Mouse (Mus musculus): ENCODE results near the gene Ush1g.
A peak's percentile ranks its signal among the peaks of the same experiment; 100 is the strongest.

The Ush1g gene

GRCm38 (mm10) chr11:115287386-115287785 lies 34.5 kb downstream of the Ush1g start:
- no peak for DNase-seq (ENCODE audit: low spot score)

DNA sequence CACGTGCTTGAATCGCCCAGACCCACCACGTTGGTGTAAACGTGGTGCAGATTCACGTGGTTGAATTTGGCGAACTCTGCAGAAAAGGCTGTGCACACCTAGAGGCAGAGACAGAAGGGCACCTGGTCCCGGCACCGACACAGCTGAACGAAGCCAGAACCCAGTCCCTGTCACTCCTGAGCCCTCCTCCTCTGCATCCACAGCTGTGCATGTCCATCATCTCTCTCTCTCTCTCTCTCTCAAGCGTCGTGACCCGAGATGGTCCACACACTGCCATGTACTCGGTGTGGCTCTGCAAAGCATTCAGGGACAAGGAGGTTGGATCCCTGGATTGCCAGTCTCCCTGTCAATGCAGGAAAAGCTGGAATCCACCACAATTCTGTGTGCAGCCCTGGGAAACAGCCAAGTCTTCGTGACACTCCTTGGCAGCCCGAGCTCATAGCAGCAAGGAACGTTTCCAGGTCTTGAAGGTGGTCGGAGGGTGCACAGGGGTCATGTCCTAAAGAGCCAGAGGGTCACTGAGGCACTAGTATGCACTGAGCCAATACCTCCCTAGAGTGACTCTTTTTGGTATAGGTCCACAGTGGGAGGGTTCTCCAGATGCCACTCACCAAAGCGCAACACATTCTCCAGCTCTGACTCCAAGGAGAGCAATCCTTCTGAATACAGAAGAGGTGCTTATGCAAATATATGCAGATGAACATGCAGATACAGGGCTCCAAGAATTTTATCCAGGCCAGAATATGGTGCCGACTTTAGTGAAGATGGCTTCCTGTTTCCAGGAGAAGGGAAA lies 35.4 kb downstream of the Ush1g start:
- no peak for DNase-seq (ENCODE audit: low spot score)

- no peak for DNase-seq (ENCODE audit: low spot score)
These were observed 36.6 kb downstream of the Ush1g start for GRCm38 (mm10) chr11:115285282-115285681.

DNA sequence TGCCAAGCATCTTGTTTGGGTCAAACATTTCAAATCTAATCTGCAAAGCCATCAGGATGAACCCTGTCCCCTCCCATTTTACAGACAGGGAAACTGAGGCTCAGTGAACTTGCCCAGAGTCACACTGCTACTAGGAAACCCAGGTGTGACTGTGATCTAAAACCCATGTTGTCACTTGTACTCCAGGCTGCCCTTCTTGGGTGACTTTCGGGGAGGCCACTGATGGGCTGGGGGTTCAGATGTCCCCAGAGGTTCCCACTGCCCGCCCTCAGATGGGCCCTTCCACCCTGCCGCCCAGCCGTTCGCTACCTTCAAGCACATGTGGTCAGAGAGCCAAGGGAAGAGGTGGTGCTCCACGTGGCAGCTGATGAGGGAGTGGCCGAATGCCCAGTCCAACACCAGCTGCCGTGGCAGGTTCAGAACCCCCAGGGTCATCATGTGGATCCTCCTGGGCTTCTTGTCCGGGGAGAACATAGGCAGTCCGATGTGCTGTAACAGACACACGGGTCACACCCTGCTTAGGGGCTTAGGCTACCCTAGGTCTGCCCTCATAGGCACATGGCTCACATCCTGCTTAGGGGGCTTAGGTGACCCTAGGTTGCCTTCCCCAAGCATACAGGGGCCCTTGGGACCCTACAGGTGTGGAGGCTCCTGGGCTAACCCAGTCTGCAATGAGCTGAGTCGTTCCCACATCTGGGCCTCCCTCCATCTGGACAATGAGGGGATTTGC lies 37.8 kb downstream of the Ush1g start:
- no peak for DNase-seq (ENCODE audit: low spot score)

DNA sequence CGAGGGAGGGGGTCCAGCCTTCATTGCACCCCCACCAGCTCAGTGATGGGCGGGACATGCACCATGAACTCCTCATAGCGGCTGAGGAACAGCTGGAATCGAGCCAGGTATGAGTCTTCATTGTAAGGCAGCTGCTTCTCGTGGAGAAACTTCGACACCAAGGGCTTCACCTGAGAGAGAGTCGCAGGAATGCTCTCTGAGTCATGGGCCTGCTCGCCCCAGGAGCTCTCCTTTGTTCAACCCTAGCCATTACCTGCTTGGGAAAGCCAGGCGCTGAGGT lies 38.4 kb downstream of the Ush1g start:
- DNase-seq (ENCODE audit: low spot score): no peak

GRCm38 (mm10) chr11:115282723-115283485 lies 38.9 kb downstream of the Ush1g start:
- no peak for DNase-seq (ENCODE audit: low spot score)

DNA sequence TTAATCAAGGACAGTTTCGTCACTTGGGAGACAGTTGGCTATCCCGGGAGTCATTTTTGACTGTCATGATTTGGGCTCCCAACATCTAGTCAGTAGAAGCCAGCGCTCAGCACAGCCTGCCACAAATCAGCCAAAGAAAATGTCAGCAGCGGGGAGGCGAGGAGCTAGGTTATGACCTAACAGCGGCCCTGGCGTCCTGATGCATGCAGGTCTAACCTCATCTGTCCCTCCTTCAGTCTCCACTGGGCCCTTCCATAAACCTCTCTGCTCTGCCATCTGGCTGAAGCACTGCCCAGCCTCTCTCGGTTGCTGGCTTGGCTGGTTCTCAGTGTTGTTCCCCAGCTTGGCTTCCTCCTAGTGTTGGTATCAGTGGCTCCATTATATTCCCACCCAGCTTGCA lies 39.5 kb downstream of the Ush1g start:
- DNase-seq (ENCODE audit: low spot score): no peak

DNA sequence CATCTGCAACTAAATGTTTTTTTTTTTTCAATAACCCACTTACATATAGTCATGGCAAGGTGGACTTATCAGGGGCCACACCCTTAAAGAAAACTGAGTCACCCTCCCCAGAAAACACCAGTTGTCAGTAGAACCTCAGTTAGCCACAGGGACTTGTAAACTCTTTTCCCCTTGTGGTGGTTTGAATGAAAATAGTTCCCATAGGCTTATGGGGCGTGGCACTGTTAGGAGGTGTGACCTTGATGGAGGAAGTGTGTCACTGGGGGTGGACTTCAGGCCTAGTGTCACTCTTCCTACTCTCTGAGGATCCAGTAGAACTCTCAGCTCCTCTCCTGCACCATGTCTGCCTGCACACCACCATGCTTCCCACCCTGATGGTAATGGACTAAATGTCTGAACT lies 42.1 kb downstream of the Ush1g start:
- DNase-seq (ENCODE audit: low spot score): peak; percentile 71

DNA sequence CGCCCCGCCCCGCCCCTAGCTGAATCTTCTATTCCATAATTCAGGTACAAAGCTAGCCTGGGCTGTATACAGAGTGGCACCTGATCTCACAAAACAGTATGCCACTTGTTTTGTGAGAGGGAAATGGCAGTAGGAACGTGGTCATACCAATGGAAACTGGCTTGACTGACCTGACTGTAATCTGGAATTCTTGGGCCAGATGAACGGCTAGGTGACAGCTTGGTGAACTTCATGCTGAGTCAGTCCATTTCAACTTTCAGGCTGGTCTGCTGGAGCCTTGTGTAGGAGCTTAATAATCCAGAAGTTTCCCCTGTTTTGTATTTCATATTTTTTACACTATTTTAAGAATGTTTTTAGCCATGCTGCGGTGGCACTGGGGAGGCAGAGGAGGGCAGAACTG lies 43.7 kb downstream of the Ush1g start:
- DNase-seq (ENCODE audit: low spot score): no peak

- no peak for DNase-seq (ENCODE audit: low spot score)
These were observed 44.3 kb downstream of the Ush1g start for GRCm38 (mm10) chr11:115277604-115277975.

DNA sequence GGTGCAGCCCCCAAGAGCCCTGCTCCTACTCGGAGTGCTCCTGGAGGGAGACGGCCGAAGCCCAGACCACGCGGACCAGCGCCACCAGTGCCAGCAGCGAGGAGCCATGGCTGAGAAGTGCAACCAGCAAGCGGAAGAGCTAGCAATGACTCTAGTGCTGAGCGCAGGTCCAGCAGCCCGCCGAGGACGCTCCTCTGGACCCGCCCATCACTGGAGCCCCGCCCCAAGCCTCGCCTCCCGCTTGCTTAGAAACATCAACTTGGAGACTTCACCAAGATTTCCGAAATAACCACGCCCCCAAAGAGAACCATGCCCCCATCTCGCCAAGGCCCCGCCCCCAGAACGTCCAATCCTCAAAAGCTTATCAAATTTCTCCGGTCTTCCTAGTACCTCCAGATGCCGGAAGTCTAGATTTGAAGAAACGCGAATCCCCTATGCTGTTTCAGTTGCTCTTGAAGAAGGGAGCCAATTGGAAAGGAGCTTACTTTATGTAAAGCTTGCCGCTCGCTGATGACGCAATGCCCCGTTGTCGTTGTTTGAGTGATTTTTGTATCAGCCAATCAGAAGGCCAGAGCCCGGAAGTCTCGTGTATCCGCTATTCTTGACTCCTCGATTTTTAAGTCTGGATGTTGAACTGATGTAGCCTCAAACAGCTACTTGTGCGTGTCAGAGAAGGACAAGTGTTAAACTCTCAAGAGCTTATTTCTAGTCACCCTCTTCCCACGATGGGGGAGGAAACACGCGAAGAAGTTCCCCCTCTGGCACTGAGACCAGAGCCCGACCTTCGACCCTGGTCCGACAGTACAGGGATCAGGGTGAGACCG lies 44.8 kb downstream of the Ush1g start, which contains the start of gene Fdxr:
Gene Fdxr (minus strand): TSS at position 271 of the 824 bp plus-strand sequence.
- DNase-seq (ENCODE audit: low spot score): peak; percentile 100

- DNase-seq (ENCODE audit: low spot score): no peak
These were observed 45.9 kb downstream of the Ush1g start for GRCm38 (mm10) chr11:115275954-115276353.

DNA sequence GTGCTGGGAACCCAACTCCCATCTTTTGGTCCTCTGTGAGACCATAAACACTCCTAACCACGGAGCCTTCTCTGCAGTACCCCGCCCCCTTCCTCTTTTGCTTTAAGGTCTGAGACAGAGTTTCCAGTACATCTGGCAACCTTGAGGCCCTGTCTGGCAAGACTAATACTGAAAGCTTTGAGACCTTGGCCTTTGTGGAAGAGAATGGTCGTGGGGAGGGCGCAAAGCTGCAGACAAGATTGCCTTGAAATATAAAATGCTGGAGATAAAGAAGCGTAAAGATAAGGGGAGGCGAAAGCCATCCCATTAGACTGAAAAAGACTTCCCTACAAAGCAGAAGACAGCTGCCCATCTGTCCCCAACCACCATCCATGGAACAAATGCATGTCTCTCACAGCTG lies 46.3 kb downstream of the Ush1g start:
- DNase-seq (ENCODE audit: low spot score): no peak

GRCm38 (mm10) chr11:115274771-115275170 lies 47.1 kb downstream of the Ush1g start:
- DNase-seq (ENCODE audit: low spot score): no peak

DNA sequence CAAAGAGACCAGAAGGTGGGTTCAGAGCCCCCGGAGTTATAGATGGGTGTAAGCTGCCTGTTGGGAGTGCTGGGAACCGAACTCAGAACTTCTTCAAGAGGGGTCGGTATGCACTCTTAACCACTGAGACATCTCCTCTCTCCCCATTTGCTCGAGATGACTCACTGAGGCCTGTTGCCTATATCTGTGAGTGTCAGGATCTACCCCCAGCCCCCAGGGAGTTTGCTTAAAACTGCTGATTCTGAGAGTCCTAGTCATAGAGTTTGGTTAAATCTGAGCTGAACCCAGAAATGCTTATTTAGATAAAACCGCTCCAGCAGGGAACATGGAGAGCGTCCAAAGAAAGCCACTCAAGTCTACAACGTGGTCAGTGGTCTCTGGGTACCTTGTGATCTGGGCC lies 47.7 kb downstream of the Ush1g start:
- no peak for DNase-seq (ENCODE audit: low spot score)

DNA sequence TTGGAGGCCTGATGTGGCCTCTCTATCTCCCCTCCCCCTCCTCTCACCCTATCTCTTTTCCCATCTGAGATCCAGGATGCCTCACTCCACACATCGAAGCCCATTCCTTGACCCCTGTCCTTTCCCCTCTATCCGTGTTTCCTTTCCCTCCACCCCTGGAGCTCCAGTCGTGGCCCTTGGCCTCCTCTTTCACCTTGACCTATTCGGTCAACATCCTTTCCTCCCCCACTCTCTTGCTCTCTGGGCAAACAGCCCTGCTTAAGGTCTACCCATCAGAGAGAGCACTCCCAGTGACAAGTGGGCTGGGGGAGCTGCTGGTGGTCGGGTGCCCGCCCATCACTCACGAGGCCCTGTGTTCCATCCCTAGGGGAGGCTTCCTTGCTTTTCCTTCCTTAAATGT lies 48.1 kb downstream of the Ush1g start:
- no peak for DNase-seq (ENCODE audit: low spot score)

GRCm38 (mm10) chr11:115272894-115273498 lies 48.8 kb downstream of the Ush1g start:
- no peak for DNase-seq (ENCODE audit: low spot score)

DNA sequence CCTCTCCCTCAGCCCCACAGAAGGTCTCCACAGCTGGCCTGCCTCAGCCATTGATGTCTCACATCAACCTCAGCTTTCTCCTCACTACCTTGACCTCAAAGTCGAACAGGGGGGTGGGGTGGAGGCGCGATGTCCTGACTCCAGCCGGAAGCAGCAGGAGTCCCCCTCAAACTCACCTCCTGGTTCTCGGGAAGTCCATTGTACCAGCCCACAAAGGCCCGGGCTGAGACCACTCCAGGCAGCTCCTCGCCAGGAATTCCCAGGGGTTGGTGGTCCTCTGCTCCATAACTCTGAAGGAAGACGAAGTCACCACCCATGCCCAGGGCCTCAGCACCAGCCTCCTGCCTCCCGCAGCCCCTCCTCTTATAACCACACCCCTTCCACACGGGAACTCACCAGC lies 50.4 kb downstream of the Ush1g start:
- DNase-seq (ENCODE audit: low spot score): no peak

DNA sequence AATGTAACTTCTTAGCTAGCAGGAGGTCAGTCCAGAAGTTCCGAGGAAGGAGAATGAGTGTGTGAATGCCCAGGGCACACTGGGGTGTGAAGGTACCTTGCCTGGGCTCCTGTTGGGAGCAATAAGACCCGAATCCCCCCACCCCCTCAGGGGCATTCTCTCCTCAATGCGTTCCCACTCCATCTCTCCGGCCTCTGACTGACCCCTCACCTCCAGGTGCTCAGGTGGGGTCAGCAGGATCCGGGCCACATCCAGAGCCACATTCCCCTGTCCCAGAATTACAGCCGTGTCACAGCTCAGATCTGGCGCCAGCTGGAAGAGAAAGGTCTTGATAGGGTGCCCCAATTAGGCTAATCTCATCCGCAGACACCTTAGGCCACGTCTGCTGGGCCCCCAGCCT lies 50.8 kb downstream of the Ush1g start:
- no peak for DNase-seq (ENCODE audit: low spot score)

- DNase-seq (ENCODE audit: low spot score): peak; percentile 66
These were observed 51.5 kb downstream of the Ush1g start for GRCm38 (mm10) chr11:115270148-115270861.
